Mouse (Mus musculus) kidney, adult 11 months (tissue): Measurements from ENCODE around the gene Gpd1l.
A peak's percentile ranks its signal among the peaks of the same experiment; 100 is the strongest.

Experiments used
- DNase-seq: peaks from one replicate; pipeline ENCODE4 v3.0.0; 2022

Gpd1l gene

DNA sequence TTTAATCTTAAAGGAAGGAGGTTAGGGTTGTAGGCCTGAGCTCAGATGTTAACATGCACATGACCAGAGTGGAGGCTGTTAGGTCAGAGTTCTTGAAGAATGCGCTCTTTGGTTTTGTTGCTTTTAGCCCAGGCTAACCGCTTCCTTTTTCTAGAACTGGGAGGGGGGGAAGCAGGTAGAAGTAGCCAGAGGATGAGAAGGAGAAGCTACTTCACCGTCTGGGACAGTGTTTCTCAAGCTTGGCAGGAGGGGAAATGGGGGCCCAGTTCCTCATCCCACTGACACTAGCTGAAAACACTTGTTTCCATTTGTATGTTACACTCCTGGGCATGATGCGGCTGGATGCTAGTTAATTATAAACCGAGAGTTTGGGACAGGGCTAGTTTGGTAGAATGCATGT is 8.2 kb downstream of the Gpd1l start:
- no peak for DNase-seq

DNA sequence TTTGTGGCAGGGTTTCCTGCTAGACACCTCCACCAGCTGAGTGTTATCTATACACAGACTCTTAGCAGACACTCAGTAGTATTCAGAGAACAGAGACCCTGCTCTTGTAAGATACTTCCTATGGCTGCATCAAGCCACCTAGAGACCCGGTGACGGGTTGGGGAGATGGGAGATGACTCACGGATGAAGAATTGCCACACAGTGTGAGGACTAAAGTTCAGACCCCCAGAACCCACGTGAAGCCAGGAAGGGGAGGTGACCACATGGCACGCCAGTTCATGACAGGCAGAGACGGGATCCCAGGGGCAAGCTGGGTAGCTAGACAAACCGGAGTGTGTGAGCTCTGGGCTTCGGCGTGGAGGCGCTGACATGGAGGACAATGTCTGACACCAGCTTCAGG is 8.7 kb downstream of the Gpd1l start:
- no peak for DNase-seq

DNA sequence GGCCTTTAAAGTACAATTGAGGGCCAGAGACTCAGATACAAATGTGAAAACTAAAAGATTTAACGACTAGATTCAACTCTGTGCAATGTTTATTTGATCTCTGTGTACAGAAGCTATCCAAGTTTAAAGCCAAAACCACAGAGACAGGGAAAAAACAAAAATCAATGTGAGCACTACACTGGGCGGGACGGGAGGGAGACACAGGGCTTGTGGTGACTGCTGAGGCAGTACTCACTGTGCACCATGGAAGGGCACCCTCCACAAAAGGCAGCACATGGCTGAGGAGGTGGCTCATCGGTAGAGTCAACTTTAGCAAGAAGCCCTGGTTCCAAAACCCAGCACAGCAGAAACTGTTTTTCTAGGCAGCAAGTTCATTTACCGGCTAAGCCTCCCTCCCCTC is 9.3 kb downstream of the Gpd1l start:
- no peak for DNase-seq

GRCm38 (mm10) chr9:114922209-114922608 is 11.6 kb downstream of the Gpd1l start:
- DNase-seq = no peak

DNA sequence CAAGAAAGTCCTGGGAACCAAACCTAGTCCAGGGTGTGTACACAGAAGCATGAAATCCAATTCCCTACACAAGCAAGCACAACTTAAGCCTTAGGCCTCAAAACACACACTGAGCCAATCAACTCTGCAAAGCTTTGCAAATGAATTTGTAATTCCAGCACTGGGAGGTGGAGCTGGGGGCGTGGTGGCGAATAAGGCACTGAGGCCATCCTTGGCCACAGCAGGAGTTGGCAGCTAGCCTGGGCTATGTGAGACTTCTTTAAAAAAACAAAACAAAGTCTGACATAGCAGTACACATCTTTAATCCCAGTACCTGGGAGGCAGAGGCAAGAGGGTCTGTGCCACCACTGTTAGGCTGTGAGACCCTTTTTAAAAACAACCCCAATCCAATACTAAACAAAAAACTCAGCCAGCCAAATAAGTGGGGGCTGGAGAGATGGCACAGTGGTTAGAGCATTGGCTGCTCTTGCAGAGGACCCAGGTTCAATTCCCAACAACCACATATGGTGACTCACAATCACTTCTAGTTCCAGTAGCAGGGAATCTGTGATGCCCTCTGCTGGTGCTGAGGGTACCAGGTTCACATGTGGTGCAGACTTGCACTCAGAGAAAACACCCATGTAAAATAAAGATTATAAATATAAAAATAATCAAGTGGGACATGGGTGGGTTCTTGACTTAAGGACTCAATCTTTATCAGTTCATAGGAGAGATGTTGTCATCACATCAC is 12.3 kb downstream of the Gpd1l start:
- DNase-seq = peak; percentile 41

DNA sequence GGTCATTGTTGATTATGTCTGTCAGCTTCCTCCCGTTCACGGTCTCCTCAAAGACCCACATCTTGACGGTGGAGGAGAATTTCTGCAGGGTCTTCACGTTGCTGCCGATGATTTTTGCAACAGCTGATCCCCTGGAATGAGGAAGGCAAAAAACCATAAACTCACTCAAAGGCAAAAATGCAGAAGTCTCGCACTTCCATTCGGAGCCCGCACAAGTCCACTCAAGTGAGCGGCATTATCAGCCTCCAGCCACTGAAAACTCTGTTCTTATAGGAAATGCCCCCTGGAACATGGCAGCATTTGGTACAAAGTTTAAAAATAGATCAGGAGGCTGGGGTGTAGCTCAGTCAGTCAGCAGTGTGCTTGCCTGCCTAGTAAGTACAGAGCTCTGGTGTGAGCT is 13.2 kb downstream of the Gpd1l start:
- no peak for DNase-seq

GRCm38 (mm10) chr9:114912680-114913649 is 20.8 kb downstream of the Gpd1l start:
- DNase-seq = peak; percentile 60

- peak; percentile 38 for DNase-seq
These were observed 26.3 kb downstream of the Gpd1l start for GRCm38 (mm10) chr9:114907509-114907908.

DNA sequence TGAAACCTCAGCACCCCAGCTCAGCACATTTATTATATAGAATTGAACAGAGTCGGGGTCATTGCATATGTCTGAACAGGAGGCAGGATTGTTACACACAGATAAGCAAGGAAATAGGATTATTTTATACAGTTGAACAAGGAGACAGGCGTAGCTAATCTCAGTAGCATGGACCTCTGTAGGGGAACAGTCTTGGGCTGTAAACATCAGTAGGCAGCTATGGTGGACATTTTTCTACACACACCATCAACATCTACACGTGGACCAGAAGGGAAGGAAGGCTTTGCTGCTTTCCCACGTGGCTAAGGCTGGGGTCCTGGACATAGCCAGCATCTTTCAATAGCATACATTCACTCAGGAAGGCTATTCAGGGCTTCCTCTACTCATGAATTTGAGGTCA is 37.9 kb downstream of the Gpd1l start:
- DNase-seq = no peak

GRCm38 (mm10) chr9:114892974-114893373 is 40.8 kb downstream of the Gpd1l start:
- no peak for DNase-seq

- no peak for DNase-seq
These were observed 43.4 kb downstream of the Gpd1l start for GRCm38 (mm10) chr9:114890377-114890776.

GRCm38 (mm10) chr9:114888856-114889407 is 44.9 kb downstream of the Gpd1l start:
- DNase-seq = no peak

- peak; percentile 17 for DNase-seq
These were observed 46.1 kb downstream of the Gpd1l start for GRCm38 (mm10) chr9:114887699-114888098.

- no peak for DNase-seq
These were observed 47.7 kb downstream of the Gpd1l start for GRCm38 (mm10) chr9:114885991-114886662.

DNA sequence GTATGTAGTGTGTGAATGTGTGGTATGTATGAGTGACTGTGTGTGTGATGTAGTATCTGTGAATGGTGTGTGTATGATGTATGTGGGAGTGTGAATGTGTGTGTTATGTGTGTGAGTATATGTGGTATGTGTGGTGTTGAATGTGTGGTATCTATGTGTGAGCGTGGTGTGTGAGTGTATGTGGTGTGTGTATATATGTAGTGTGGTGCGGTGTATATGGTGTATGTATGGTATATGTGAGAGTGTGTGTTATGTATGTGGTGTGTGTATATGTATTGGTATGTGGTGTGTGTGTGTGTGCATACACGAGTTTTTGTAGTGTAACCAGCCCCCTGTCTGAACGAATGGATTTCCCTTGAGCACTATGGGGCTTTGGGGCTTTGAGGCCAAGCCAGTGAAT is 48.2 kb downstream of the Gpd1l start:
- no peak for DNase-seq

GRCm38 (mm10) chr9:114881977-114882376 is 51.8 kb downstream of the Gpd1l start:
- DNase-seq = peak; percentile 22

DNA sequence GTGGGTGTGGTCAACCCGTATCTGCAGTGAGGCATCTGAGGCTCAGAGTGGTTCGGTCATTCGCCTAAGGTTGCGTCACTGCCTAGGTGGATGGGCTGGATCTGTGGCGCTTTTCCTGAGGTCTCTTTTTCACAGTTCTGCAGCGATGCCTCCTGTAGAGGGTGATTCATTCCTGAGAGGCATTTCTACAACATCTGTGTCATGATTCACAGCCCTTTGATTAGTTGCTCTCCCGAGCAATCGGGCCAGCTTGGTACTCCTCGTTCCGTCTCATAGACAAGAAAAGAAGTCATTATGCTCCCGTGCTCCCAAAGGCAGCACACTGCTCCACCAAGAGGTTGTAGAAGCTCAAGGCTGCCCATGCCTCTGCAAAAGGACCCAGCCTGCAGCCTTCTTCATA is 78.5 kb downstream of the Gpd1l start:
- no peak for DNase-seq

- DNase-seq = no peak
These were observed 79.1 kb downstream of the Gpd1l start for GRCm38 (mm10) chr9:114854686-114855085.

DNA sequence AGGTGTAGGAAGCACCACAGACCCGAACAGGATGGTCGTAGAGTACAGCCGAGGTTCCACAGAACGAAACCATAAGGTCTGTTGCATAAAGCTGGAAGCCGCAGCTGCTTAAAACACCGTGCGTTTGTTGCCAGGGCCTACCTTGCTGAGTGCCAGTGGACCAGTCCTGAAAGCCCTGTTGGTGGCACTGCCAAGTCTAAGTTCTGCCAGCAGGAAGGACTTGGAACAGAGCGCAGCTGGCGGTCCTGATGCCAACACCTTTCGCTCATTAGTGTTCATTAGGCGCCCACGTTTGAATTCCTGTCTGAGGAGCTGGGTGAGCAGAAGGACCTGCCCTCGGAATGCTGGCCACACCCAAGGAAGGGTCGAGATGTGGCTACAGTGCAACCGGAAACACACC is 80.5 kb downstream of the Gpd1l start:
- no peak for DNase-seq

GRCm38 (mm10) chr9:114851419-114852190 is 82.2 kb downstream of the Gpd1l start:
- DNase-seq = no peak
